Comparison of ENCODE assay signal across 15 mouse cellular contexts in the genomic region with DNA sequence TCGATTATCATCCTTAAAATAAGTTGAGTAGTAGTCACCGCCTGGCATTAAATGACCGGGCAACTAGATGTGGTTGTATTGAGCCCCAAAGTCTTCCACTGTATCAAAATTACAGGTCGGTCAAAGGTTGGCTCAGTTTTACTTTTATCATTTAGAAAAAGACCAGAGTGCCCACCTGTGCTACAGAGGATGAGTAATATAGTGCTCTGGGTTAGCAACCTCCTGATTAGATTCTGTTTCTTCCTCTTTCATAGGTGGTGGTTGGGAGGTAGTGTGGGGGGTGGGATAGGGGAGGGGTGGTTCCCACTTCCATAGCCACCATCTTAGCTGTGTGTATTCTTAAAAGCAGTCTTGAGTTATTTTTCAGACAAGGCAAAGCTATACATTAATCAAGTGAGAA.
"Had no signal": no experiment of that assay in that cellular context is flagged by ENCODE, and none has a peak within 500 bp of the region (broad histone marks: within the 10 kb centered on the region; RNA-seq: fewer than 3 reads in every experiment).

No protein-coding gene starts in this region.

- H3K27ac ChIP-seq: neural tube, embryonic 15.5 days; stomach, embryonic 15.5 days; stomach, postnatal 0 days had no signal

- H3K4me3 ChIP-seq: neural tube, embryonic 15.5 days; stomach, embryonic 15.5 days had no signal

- H3K9ac ChIP-seq: neural tube, embryonic 15.5 days; stomach, embryonic 15.5 days had no signal

- H3K36me3 ChIP-seq: neural tube, embryonic 15.5 days; stomach, embryonic 15.5 days had no signal

- DNase-seq: retina, postnatal 1 day; right cerebral cortex, adult 18-20 months; right cerebral cortex, postnatal 14 days; right cerebral cortex, postnatal 25 days; right cerebral cortex, postnatal 4 days; spleen, adult 18-20 months; thymus, adult 18-20 months; thymus, adult 2 months; thymus, postnatal 14 days; thymus, postnatal 25 days; thymus, postnatal 36 days; thymus, postnatal 4 days had no signal

- H3K4me2 ChIP-seq: neural tube, embryonic 15.5 days; stomach, embryonic 15.5 days had no signal

- H3K4me1 ChIP-seq: neural tube, embryonic 15.5 days; stomach, embryonic 15.5 days had no signal

- H3K27me3 ChIP-seq: neural tube, embryonic 15.5 days; stomach, embryonic 15.5 days had no signal

- H3K9me3 ChIP-seq: neural tube, embryonic 15.5 days; stomach, embryonic 15.5 days had no signal
